Mouse (Mus musculus) MEL (cell line): ENCODE measurements at regions not wholly inside any gene's neighbourhood (a gene's known extent, or its start where the extent isn't known, plus 50 kb on each side); places are given as distances from the start of the nearest gene placed in this dataset.

Experiments used
- CHD2 ChIP-seq: IDR thresholded peaks from 2 replicates; pipeline ENCODE4 v1.6.1; 2011; ENCODE audit warnings: low read length, improper control_type of control experiment
- CTCF ChIP-seq, 3 experiments: IDR thresholded peaks in 2 of 3; conservative IDR thresholded peaks in 1 of 3; 2 replicates each; pipeline ENCODE4 v1.5.1; 2011 to 2012; ENCODE audit warnings: low read length in 3 of 3, low read depth in 2 of 3, mild to moderate bottlenecking in 2 of 3, improper control_type of control experiment in 1 of 3, inconsistent platforms in 1 of 3, mixed read lengths in 1 of 3, moderate library complexity in 1 of 3; ENCODE audit not compliant: control insufficient read depth in 1 of 3, insufficient read depth in 1 of 3, poor library complexity in 1 of 3, severe bottlenecking in 1 of 3
- E2F4 ChIP-seq: IDR thresholded peaks from 2 replicates; pipeline ENCODE4 v1.6.1; 2011; ENCODE audit warnings: low read depth, low read length, improper control_type of control experiment, borderline replicate concordance
- MAFK ChIP-seq: IDR thresholded peaks from 2 replicates; pipeline ENCODE4 v1.6.1; 2011; ENCODE audit warnings: low read depth, mild to moderate bottlenecking, low read length, improper control_type of control experiment, borderline replicate concordance
- NELFE ChIP-seq: IDR thresholded peaks from 2 replicates; pipeline ENCODE4 v1.6.1; 2011; ENCODE audit warnings: low read depth, low read length, improper control_type of control experiment
- TAL1 ChIP-seq: IDR thresholded peaks from 2 replicates; pipeline ENCODE4 v1.6.1; 2012; ENCODE audit warnings: mild to moderate bottlenecking, inconsistent platforms, low read length, moderate library complexity, mixed read lengths

DNA sequence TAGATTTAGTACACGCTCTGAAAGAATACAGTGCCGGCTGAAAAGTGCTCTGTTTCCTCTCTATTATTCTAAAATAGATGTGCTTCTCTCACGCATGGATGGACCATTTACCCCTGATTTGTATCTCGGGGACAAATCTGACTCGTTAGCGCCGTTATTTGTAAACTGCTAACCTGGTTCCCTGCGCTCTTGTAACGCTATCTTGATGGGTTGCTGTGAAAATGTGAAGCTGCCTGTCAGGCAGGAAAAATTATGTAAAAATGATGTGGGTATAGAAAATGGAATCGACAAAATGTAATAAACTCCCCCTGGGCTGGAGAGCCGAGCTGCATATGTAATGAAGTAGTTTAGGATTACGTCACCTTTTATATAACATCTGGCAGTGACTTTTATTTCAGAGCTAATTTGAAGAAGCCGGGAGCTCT, 59.4 kb upstream of the Slc30a5 start:
- TF ChIP-seq MAFK (no peak), E2F4 (no peak), TAL1 (no peak), NELFE (no peak), CHD2 (no peak), CTCF (IDR thresholded peaks at IDR 0.05 in 2 of 3, conservative IDR thresholded peaks at IDR 0.05 in 1 of 3; ENCODE audit: control insufficient read depth in 1 of 3, insufficient read depth in 1 of 3, low read depth in 2 of 3, low read length in 3 of 3, poor library complexity in 1 of 3, severe bottlenecking in 1 of 3) (no peak)
